Mouse (Mus musculus) heart, embryonic 11.5 days (tissue): ENCODE measurements at regions not wholly inside any gene's neighbourhood (a gene's known extent, or its start where the extent isn't known, plus 50 kb on each side); places are given as distances from the start of the nearest gene placed in this dataset.

Source experiments
- ATAC-seq: fragments of 200-750 bp; cut with Nextera tagmentation; replicated peaks from 2 replicates; pipeline ENCODE4 v1.8.0; 2017; ENCODE audit warnings: moderate library complexity; ENCODE audit not compliant: insufficient number of reproducible peaks, low FRiP score, low TSS enrichment
- H3K27ac ChIP-seq: fragments of 300-500 bp; sonication (generic); 2 replicates; pipeline ENCODE4 v1.5.1; 2014; ENCODE audit warnings: mild to moderate bottlenecking, low read depth, low read length
- H3K27me3 ChIP-seq: fragments of 300-500 bp; sonication (generic); 2 replicates; pipeline ENCODE4 v1.6.1; 2014; ENCODE audit warnings: mild to moderate bottlenecking, low read length, mixed read lengths; ENCODE audit not compliant: control insufficient read depth, insufficient read depth
- H3K36me3 ChIP-seq: fragments of 300-500 bp; sonication (generic); 2 replicates; pipeline ENCODE4 v1.6.1; 2014; ENCODE audit warnings: mild to moderate bottlenecking, low read length, moderate library complexity, mixed read lengths; ENCODE audit not compliant: control insufficient read depth, insufficient read depth
- H3K4me1 ChIP-seq: fragments of 300-500 bp; sonication (generic); 2 replicates; pipeline ENCODE4 v1.6.1; 2014; ENCODE audit warnings: low read length; ENCODE audit not compliant: control insufficient read depth, insufficient read depth
- H3K4me2 ChIP-seq: fragments of 300-500 bp; sonication (generic); 2 replicates; pipeline ENCODE4 v1.6.1; 2014; ENCODE audit warnings: mild to moderate bottlenecking, moderate library complexity
- H3K4me3 ChIP-seq: fragments of 300-500 bp; sonication (generic); 2 replicates; pipeline ENCODE4 v1.5.1; 2014; ENCODE audit warnings: low read depth, low read length
- H3K9ac ChIP-seq: fragments of 300-500 bp; sonication (generic); 2 replicates; pipeline ENCODE4 v1.6.1; 2014; ENCODE audit warnings: mild to moderate bottlenecking, low read depth, low read length, moderate library complexity
- H3K9me3 ChIP-seq: fragments of 300-500 bp; sonication (generic); replicated peaks from 2 replicates; pipeline ENCODE4 v1.6.1; 2016; ENCODE audit warnings: low read length; ENCODE audit not compliant: control insufficient read depth
- WGBS: fragments of 180-500 bp; shearing (Covaris S2); extraction: QIAGEN DNeasy Blood & Tissue Kit; methylation state at CpG from one replicate; pipeline ENCODE4 v1.1.7; 2014; ENCODE audit not compliant: insufficient replicate concordance; 5-methylcytosine and 5-hydroxymethylcytosine counted together

DNA sequence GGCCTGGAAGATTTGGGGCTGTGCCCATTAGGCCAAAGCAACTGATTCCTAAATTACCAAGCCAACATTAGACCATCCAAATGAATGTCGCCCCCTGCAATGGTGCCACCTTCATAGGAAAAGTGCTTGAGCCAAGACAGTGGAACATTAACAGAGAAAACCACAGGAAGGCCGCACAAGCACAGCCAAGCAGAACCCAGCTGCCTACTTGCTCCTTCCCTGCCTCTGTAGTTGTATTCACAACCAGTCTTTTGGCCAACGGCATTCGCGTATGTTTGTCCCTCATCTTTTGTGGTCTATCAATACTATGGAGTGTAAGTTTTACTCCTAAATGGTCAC lies 319.2 kb downstream of the Nr2f2 start:
- H3K4me1 ChIP-seq = no peaks in the 10 kb centered on the region
- H3K9me3 ChIP-seq = no peaks in the 10 kb centered on the region
- no peak overlapping the region for H3K4me2 ChIP-seq
- WGBS = 88% methylated on average over 5 of the region's 5 CpGs
- H3K27me3 ChIP-seq = no peaks in the 10 kb centered on the region
- no peak for ATAC-seq
- H3K4me3 ChIP-seq = no peak overlapping the region
- no peak overlapping the region for H3K9ac ChIP-seq
- no peaks in the 10 kb centered on the region for H3K36me3 ChIP-seq
- no peak overlapping the region for H3K27ac ChIP-seq

DNA sequence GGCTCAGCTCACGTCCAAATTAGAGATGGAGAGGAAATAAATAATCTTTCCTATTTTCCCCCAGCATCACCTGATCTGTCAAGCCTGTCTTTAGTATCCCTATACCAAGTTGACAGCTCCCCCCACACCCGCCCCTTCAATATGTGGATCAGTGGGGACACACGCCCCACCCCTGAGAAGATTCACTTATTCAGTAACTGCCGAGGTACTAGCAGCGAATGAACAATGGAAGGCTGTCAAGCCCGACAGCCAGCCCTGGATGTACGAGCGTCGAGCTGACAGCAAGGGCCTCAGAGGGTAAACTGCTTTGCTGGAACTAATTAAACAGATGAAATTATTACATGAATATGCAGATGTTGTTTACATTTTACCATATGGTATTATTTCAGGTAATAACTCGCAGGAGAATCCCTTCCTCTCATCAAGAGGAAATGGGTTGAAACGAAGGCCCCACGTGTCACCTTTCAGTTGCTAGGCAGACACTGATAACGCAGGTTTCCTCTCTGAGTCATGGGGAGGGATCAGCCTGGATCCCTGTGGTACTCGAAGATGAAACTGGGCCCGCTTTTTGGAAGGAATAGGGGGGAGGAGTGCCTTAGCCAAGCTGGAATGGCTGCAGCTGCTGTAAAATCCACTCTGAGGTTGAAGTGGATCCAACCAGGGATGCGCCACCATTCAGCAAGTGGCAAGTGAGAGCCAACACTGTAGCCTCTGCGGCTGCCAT lies 319.7 kb downstream of the Nr2f2 start:
- WGBS = 53% methylated on average over 17 of the region's 17 CpGs
- H3K4me3 ChIP-seq = no peak overlapping the region
- no peak for ATAC-seq

DNA sequence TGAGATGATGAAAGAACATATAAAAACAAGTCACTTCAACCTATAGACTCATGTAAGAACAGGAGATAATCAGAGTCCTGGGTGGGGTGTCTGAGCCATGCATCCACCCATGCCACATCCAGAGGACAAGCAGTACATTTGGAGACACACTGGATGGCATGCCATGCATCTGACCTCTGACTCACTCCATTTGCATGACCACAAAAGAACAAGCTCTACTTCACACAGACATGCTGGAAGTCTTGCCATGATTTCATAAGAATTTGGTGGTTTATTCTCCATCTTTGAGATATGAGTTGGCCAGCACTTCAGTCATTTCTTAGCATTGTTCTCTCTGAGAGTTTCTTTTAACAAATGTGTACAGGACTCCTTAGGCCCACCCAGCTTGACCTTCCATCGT lies 329.5 kb downstream of the Nr2f2 start:
- H3K9me3 ChIP-seq = no peaks in the 10 kb centered on the region
- H3K4me3 ChIP-seq = no peak overlapping the region
- H3K4me2 ChIP-seq = no peak overlapping the region
- no peaks in the 10 kb centered on the region for H3K36me3 ChIP-seq
- WGBS = 70% methylated on average over 1 of the region's 1 CpGs
- H3K27ac ChIP-seq = no peak overlapping the region
- no peaks in the 10 kb centered on the region for H3K4me1 ChIP-seq
- H3K27me3 ChIP-seq = no peaks in the 10 kb centered on the region
- H3K9ac ChIP-seq = no peak overlapping the region
- ATAC-seq = no peak

More for the DNA sequence above, 319.7 kb downstream of the Nr2f2 start:
- no peaks in the 10 kb centered on the region for H3K9me3 ChIP-seq
- no peaks in the 10 kb centered on the region for H3K36me3 ChIP-seq
- H3K4me2 ChIP-seq = no peak overlapping the region
- H3K27ac ChIP-seq = no peak overlapping the region
- no peaks in the 10 kb centered on the region for H3K4me1 ChIP-seq
- no peak overlapping the region for H3K9ac ChIP-seq
- H3K27me3 ChIP-seq = no peaks in the 10 kb centered on the region

DNA sequence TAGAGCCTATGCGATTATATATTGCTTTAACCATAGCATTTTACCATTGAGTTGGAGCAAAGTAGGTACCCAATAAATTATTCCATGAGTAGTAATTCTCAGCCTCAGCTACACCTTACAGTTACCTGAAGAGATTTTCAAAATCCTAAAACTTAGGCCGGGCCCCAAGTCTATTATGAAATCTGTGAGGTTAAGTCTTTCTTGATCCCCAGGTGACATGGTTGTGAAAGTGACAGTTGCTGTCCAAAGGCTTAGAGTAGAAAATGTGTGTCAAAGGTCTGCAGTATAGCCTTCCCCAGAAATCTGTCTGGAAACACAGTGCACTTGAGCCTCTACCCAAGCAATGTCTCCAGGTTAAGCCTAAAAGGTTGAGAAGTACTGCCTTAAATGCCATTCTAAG lies 333.7 kb downstream of the Nr2f2 start:
- Histone ChIP-seq H3K9ac (no peak overlapping the region), H3K4me2 (no peak overlapping the region), H3K27ac (no peak overlapping the region), H3K27me3 (no peaks in the 10 kb centered on the region), H3K4me3 (no peak overlapping the region), H3K36me3 (no peaks in the 10 kb centered on the region), H3K9me3 (no peaks in the 10 kb centered on the region), H3K4me1 (no peaks in the 10 kb centered on the region)
- 85% methylated on average over 2 of the region's 2 CpGs for WGBS
- ATAC-seq = no peak

DNA sequence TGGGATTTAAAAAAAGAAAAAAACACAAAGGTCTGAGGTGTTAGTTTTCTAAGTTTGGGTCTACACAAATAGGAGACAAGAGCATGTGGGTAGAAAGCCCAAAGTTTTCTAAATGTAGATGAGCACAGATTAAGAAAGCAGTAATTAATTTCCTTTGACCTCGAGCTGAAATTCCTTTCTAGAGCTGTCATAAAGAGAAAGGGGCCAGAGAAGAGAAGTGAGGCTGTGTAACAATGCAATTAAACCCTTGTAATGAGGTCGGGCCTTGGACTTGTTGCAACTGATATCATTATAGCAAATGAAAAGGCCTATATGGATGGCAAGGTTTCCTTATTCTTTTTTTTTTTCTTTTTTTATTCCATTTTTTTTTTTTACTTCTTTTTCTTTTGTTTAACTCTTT lies 337.2 kb downstream of the Nr2f2 start:
- H3K9ac ChIP-seq = no peak overlapping the region
- H3K27ac ChIP-seq = no peak overlapping the region
- H3K36me3 ChIP-seq = no peaks in the 10 kb centered on the region
- no peaks in the 10 kb centered on the region for H3K9me3 ChIP-seq
- H3K4me3 ChIP-seq = no peak overlapping the region
- H3K4me1 ChIP-seq = no peaks in the 10 kb centered on the region
- 74% methylated on average over 2 of the region's 2 CpGs for WGBS
- no peak for ATAC-seq
- no peaks in the 10 kb centered on the region for H3K27me3 ChIP-seq
- no peak overlapping the region for H3K4me2 ChIP-seq

DNA sequence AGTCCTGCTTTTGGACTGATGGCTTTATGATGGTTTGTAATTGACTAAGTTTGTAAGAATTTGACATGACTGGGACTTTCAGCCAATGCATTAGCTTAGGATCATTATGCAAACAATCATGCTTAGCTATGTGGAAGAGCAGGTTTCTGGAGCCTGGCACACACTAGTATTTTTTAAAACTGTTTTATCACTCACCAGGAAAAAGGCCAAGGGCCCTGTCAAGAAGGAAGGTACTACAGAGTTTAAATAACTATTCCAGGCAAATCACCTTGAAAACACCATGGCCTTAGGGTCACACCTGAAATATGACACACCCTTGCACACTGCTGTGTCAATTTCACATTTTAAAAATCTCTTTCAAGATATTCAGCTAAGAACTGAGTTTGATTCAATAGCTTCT lies 341.0 kb downstream of the Nr2f2 start:
- H3K36me3 ChIP-seq = no peaks in the 10 kb centered on the region
- H3K9ac ChIP-seq = no peak overlapping the region
- no peak overlapping the region for H3K27ac ChIP-seq
- H3K4me2 ChIP-seq = no peak overlapping the region
- no peak for ATAC-seq
- no peaks in the 10 kb centered on the region for H3K4me1 ChIP-seq
- H3K9me3 ChIP-seq = no peaks in the 10 kb centered on the region
- no peak overlapping the region for H3K4me3 ChIP-seq
- no peaks in the 10 kb centered on the region for H3K27me3 ChIP-seq

DNA sequence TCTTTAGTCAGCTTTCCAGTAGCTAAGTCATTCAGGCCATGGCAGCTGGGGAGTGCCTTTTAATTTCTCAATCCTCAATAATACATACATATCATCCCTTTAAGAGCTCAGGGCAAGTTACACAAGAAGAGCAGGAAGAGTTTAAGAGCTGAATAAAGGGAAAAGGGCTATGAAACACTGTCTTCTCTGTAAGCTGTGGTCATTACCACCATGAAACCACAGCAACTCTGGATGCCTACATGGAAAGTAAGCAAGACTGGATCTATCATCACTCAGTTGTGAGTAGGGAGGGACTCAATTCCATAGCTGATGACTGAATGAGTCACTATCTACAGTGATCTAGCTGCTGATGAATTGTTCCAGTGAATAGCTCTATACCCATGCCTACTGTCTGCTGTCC lies 349.9 kb downstream of the Nr2f2 start:
- Histone ChIP-seq H3K9ac (no peak overlapping the region), H3K9me3 (no peaks in the 10 kb centered on the region), H3K36me3 (no peaks in the 10 kb centered on the region), H3K27ac (no peak overlapping the region), H3K4me1 (no peaks in the 10 kb centered on the region), H3K27me3 (no peaks in the 10 kb centered on the region), H3K4me3 (no peak overlapping the region), H3K4me2 (no peak overlapping the region)
- no peak for ATAC-seq

GRCm38 (mm10) chr7:70003200-70003986 lies 363.1 kb downstream of the Nr2f2 start:
- Histone ChIP-seq H3K27me3 (no peaks in the 10 kb centered on the region), H3K4me2 (no peak overlapping the region), H3K4me1 (no peaks in the 10 kb centered on the region), H3K4me3 (no peak overlapping the region), H3K9me3 (no peaks in the 10 kb centered on the region), H3K36me3 (no peaks in the 10 kb centered on the region), H3K27ac (no peak overlapping the region), H3K9ac (no peak overlapping the region)
- ATAC-seq = no peak
- WGBS = 74% methylated on average over 8 of the region's 8 CpGs

DNA sequence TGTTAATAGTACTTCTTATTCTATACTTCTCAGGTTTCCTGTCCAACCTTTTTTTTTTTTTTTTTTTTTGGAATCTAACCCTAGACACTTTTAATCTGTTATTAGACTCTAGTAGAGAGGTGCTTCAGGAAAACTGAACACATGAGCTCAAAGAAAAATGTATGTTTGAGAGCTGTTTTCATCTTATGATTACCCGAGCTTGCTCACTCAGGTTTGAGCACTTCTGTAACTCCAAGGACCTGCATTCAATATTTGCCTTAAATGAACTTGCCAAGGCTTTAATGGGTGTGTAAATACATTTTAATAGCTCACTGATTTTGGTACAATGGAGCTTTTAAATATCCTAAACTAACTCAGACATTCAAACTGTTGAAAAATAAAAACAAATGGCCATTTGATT lies 367.8 kb downstream of the Nr2f2 start:
- no peak overlapping the region for H3K9ac ChIP-seq
- no peak overlapping the region for H3K4me2 ChIP-seq
- no peaks in the 10 kb centered on the region for H3K27me3 ChIP-seq
- 59% methylated on average over 1 of the region's 1 CpGs for WGBS
- no peak overlapping the region for H3K4me3 ChIP-seq
- H3K36me3 ChIP-seq = no peaks in the 10 kb centered on the region
- H3K4me1 ChIP-seq = no peaks in the 10 kb centered on the region
- no peak for ATAC-seq
- no peaks in the 10 kb centered on the region for H3K9me3 ChIP-seq
- H3K27ac ChIP-seq = no peak overlapping the region
